Mouse (Mus musculus) heart, postnatal 0 days (tissue): Measurements from ENCODE around the gene Klf4. TPM values are rescaled to one million over a fixed set of nuclear protein-coding genes. Genes with fewer than 3 reads are reported as not detected.

Experiments used
- ATAC-seq: fragments of 200-750 bp; cut with Nextera tagmentation; 2 replicates; pipeline ENCODE4 v1.8.0; 2017; ENCODE audit warnings: low read depth, moderate number of reproducible peaks, moderate library complexity; ENCODE audit not compliant: insufficient read depth
- DNase-seq: peaks from one replicate; pipeline ENCODE4 v3.0.0-alpha.2; 2016; ENCODE audit warnings: low spot score
- H3K27ac ChIP-seq: fragments of 300-500 bp; sonication (generic); 2 replicates; pipeline ENCODE4 v1.5.1; 2014; ENCODE audit warnings: low read depth, mild to moderate bottlenecking
- H3K27me3 ChIP-seq: fragments of 300-500 bp; sonication (generic); 2 replicates; pipeline ENCODE4 v1.6.1; 2014; ENCODE audit warnings: low read length, mixed read lengths; ENCODE audit not compliant: control insufficient read depth, insufficient read depth
- H3K36me3 ChIP-seq: fragments of 300-500 bp; sonication (generic); replicated peaks from 2 replicates; pipeline ENCODE4 v1.6.1; 2014; ENCODE audit warnings: low read length, mixed read lengths; ENCODE audit not compliant: control insufficient read depth, insufficient read depth
- H3K4me1 ChIP-seq: fragments of 300-500 bp; sonication (generic); 2 replicates; pipeline ENCODE4 v1.6.1; 2014; ENCODE audit warnings: antibody characterized with exemption; ENCODE audit not compliant: control insufficient read depth, insufficient read depth
- H3K4me2 ChIP-seq: fragments of 300-500 bp; sonication (generic); 2 replicates; pipeline ENCODE4 v1.6.1; 2014; ENCODE audit warnings: low read depth, mild to moderate bottlenecking, low read length, moderate library complexity
- H3K4me3 ChIP-seq: fragments of 300-500 bp; sonication (generic); 2 replicates; pipeline ENCODE4 v1.5.1; 2014; ENCODE audit warnings: low read depth, low read length
- H3K9ac ChIP-seq: fragments of 300-500 bp; sonication (generic); replicated peaks from 2 replicates; pipeline ENCODE4 v1.6.1; 2014; ENCODE audit warnings: low read depth, low read length, mixed read lengths
- H3K9me3 ChIP-seq: fragments of 300-500 bp; sonication (generic); replicated peaks from 2 replicates; pipeline ENCODE4 v1.6.1; 2016; ENCODE audit warnings: low read length; ENCODE audit not compliant: control insufficient read depth
- CTCF ChIP-seq: IDR thresholded peaks from 2 replicates; pipeline ENCODE4 v1.5.1; 2016; ENCODE audit warnings: antibody characterized with exemption, control low read depth, low read depth
- EP300 ChIP-seq: IDR thresholded peaks from 2 replicates; pipeline ENCODE4 v1.6.1; 2016; ENCODE audit warnings: antibody characterized with exemption, low read depth
- WGBS: fragments of 180-500 bp; shearing (Covaris S2); extraction: QIAGEN DNeasy Blood & Tissue Kit; methylation state at CpG from one replicate; pipeline ENCODE4 v1.1.7; 2014; 5-methylcytosine and 5-hydroxymethylcytosine counted together
- polyA plus RNA-seq: library from polyadenylated mRNA; unstranded; fragments of >200 nt; fragmentation: Nextera tagmentation; extraction: Ambion mirVana; gene quantifications from 2 replicates; pipeline ENCODE4 v1.2.1, GENCODE M21; 2015
- total RNA-seq: library from RNA; depleted of rRNA; stranded (reverse); fragments of >200 nt; gene quantifications from 2 replicates; pipeline ENCODE4 v1.2.3, GENCODE M21; 2014; ENCODE audit warnings: low replicate concordance

Gene Klf4
- total and polyA plus RNA-seq, 2 experiments from 2014 or later: 6.5 to 17.9 TPM

DNA sequence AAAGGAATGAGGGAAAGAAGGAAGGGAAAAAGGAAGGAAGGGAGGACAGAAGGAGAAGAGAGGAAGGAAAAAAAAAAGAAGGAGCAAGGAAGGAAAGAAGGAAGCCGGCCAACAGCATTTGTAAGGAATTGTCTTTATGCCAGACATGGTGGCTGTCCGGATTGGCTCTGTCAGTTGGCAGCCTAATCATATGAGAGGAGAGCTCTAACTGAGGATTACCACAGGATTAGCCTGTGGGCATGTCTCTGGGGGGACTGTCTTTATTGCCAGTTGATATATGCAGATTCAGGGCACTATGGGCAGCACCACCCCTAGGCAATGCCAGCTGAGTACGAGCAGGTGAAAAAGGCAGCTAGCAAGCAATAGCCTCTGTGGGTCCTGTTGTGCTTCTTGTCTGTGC, 29.8 kb upstream of the Klf4 start:
- H3K9ac ChIP-seq: no peak overlapping the region

DNA sequence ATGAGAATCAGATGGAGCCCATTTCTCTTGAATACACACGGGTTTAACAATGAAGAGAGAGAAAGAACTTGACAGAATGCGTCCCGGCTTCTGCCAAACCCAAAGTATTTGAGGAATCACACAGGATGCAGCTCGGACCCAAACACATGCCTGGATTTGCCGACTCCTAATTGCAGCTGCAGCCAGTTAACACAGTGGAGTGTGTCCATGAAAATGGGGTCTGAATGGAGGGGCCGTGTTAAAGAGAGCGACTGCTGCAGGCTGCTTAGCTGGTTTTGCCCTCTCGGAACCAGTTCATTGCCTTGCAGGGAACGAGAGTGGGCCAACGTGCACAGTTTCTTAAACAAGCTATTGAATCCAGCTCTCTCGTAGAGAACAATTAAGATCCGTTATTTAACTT, 14.6 kb upstream of the Klf4 start:
- ATAC-seq (no peak), DNase-seq (no peak)
- Histone ChIP-seq H3K4me1 (0 out of 2 replicates have a peak, but pooled peaks cover 3% of the 10 kb centered on the region), H3K27me3 (no peaks in the 10 kb centered on the region), H3K36me3 (no peaks in the 10 kb centered on the region), H3K4me3 (no peak overlapping the region), H3K9ac (no peak overlapping the region), H3K9me3 (no peaks in the 10 kb centered on the region), H3K4me2 (no peak overlapping the region), H3K27ac (no peak overlapping the region)
- WGBS: 85% methylated on average over 12 of the region's 12 CpGs
- no peak for TF ChIP-seq EP300
- no peak for TF ChIP-seq CTCF

More for the DNA sequence above, 29.8 kb upstream of the Klf4 start:
- H3K4me1 ChIP-seq: no peaks in the 10 kb centered on the region
- no peak overlapping the region for H3K27ac ChIP-seq
- no peak overlapping the region for H3K4me3 ChIP-seq
- no peaks in the 10 kb centered on the region for H3K27me3 ChIP-seq
- DNase-seq (no peak), ATAC-seq (no peak)
- H3K9me3 ChIP-seq: no peaks in the 10 kb centered on the region
- 68% methylated on average over 3 of the region's 3 CpGs for WGBS
- no peaks in the 10 kb centered on the region for H3K36me3 ChIP-seq
- TF ChIP-seq EP300 (no peak), CTCF (no peak)
- H3K4me2 ChIP-seq: no peak overlapping the region

DNA sequence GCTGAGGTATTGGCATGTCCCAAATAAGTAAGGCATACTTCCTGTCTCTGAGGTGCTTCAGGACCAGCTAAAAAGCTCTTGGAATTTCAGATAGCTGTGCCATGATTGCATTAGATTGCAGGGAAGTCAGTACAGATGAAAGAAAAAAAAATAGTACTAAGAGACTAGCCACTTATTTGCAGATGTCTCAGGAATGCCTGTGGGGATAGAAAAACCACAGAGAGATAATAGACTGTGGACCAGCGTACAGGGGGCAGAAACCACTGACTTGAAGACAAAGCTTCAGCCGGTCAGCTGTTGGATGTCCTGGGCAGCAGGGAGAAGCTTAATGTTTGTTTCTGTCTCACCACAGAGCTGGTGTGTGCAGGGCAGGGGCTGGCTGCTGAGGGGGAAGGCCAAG, 10.5 kb upstream of the Klf4 start:
- Histone ChIP-seq H3K27ac (no peak overlapping the region), H3K36me3 (no peaks in the 10 kb centered on the region), H3K9ac (no peak overlapping the region), H3K9me3 (no peaks in the 10 kb centered on the region), H3K4me3 (no peak overlapping the region), H3K4me1 (0 out of 2 replicates have a peak, but pooled peaks cover 13% of the 10 kb centered on the region), H3K27me3 (no peaks in the 10 kb centered on the region), H3K4me2 (no peak overlapping the region)
- ATAC-seq (no peak), DNase-seq (no peak)
- 37% methylated on average over 2 of the region's 2 CpGs for WGBS
- TF ChIP-seq CTCF: no peak
- no peak for TF ChIP-seq EP300

DNA sequence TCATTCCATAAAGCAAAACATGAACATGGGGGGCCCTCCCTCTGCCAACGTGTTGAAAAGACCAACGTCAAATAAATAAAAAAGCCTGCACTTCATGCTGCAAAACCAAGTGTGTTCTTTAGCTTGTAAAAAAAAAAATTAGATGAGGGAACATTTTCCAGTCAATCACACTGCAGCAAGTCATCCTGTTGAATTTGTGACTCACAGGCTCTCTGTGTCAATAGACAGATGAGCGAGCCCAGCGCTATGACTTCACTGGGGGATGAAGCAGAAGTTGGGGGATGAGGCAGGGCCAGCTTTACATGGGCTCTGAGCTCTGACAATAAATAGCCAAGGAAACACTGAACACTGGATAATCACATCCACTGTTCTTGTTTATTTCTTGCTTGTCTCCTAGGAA, 9.4 kb upstream of the Klf4 start:
- ATAC-seq: no peak
- 0 out of 2 replicates have a peak, but pooled peaks cover 1% of the 10 kb centered on the region for H3K27me3 ChIP-seq
- H3K36me3 ChIP-seq: no peaks in the 10 kb centered on the region
- WGBS: 38% methylated on average over 4 of the region's 4 CpGs
- H3K27ac ChIP-seq: no peak overlapping the region
- 0 out of 2 replicates have a peak, but pooled peaks cover 13% of the 10 kb centered on the region for H3K4me1 ChIP-seq
- no peak for DNase-seq
- H3K4me2 ChIP-seq: no peak overlapping the region
- no peak overlapping the region for H3K9ac ChIP-seq
- no peaks in the 10 kb centered on the region for H3K9me3 ChIP-seq
- TF ChIP-seq EP300: no peak
- H3K4me3 ChIP-seq: no peak overlapping the region

DNA sequence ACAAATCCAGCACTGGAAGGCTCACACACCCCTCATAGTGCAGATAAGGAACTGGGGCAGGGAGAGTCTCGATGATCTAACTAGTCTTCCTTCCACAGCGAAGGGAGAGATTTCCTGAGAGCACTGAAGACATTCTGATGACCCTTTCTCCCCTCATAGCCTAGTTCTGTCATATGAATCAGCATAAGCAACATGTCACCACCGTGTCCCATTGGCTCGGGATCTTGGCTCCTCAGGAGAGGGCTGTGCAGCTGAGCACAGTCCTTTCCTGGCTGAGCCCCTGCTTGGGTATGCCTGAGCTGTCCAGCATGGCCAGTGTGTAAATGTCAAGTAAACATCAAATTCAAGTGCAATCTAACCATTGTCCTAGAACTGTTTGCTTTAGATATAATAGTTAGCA, 9.0 kb upstream of the Klf4 start:
- peak overlapping the region; percentile 7; the same call in 1 of the 2 replicates for H3K27ac ChIP-seq
- ATAC-seq (peak; percentile 67), DNase-seq (peak; percentile 41)
- H3K4me2 ChIP-seq: no peak overlapping the region
- no peaks in the 10 kb centered on the region for H3K9me3 ChIP-seq
- H3K27me3 ChIP-seq: 0 out of 2 replicates have a peak, but pooled peaks cover 6% of the 10 kb centered on the region
- no peak for TF ChIP-seq EP300
- TF ChIP-seq CTCF: no peak
- 0 out of 2 replicates have a peak, but pooled peaks cover 13% of the 10 kb centered on the region for H3K4me1 ChIP-seq
- no peak overlapping the region for H3K9ac ChIP-seq
- 22% methylated on average over 4 of the region's 4 CpGs for WGBS
- no peak overlapping the region for H3K4me3 ChIP-seq
- H3K36me3 ChIP-seq: no peaks in the 10 kb centered on the region

DNA sequence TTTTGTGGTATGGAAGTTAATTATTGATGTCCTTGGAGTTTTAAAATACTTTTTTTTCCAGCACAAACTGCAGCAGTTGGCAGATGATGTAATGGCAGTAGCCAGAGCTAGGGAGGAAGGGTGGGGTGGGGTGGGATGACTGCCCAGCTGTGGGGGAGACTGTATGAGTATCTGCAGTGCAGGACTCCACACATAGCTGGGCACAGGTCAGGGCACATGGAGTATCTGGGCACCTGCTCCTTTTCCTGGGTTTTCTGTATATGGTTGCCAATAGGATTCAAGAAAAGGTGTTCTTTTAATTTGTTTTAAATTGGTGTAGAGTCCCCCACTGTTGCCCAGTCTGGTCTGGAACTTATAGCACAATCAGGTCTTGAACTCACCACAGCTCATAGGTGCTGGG, 2.7 kb upstream of the Klf4 start:
- 0 out of 2 replicates have a peak, but pooled peaks cover 2% of the 10 kb centered on the region for H3K4me1 ChIP-seq
- H3K27ac ChIP-seq: no peak overlapping the region
- DNase-seq (no peak), ATAC-seq (no peak)
- no peak overlapping the region for H3K4me2 ChIP-seq
- H3K27me3 ChIP-seq: 0 out of 2 replicates have a peak, but pooled peaks cover 6% of the 10 kb centered on the region
- TF ChIP-seq CTCF: no peak
- TF ChIP-seq EP300: no peak
- H3K9me3 ChIP-seq: no peaks in the 10 kb centered on the region
- no peak overlapping the region for H3K4me3 ChIP-seq
- H3K9ac ChIP-seq: no peak overlapping the region
- no peaks in the 10 kb centered on the region for H3K36me3 ChIP-seq
